Mouse (Mus musculus) thymus, adult 2 months (tissue): ENCODE measurements at regions not wholly inside any gene's neighbourhood (a gene's known extent, or its start where the extent isn't known, plus 50 kb on each side); places are given as distances from the start of the nearest gene placed in this dataset.

Experiments
- CTCF ChIP-seq: fragments of 200-500 bp; IDR thresholded peaks from 2 replicates; pipeline ENCODE4 v1.5.1; 2012; ENCODE audit warnings: mild to moderate bottlenecking, control low read depth, low read length, moderate library complexity, borderline replicate concordance; ENCODE audit not compliant: control insufficient read depth, poor library complexity, insufficient read depth; ENCODE audit errors: extremely low read depth
- POLR2A ChIP-seq: fragments of 200-500 bp; IDR thresholded peaks from 2 replicates; pipeline ENCODE4 v1.6.1; 2012; ENCODE audit warnings: mild to moderate bottlenecking, low read length, control low read depth, moderate library complexity; ENCODE audit not compliant: control insufficient read depth, poor library complexity, insufficient read depth; ENCODE audit errors: extremely low read depth

DNA sequence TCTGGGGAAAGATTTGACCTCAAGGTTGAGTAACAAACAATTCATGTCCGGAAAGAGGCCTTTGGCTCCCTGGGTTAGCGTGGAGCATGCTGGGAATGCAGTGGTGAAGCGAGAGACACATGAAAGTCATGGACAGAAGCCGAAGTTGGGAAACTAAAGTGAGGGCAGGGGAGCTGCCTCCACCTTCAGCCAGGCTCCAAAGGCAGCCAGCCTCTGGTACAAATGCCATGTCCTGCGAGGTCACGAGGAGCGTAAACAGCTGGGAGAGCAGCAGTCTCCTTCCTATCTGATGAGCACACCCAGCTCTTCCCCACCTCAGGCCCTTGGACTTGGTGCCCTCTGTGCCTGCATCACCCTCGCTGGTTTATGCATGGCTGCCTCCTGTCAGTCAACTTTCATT is 103.2 kb downstream of the Gm826 start:
- TF ChIP-seq POLR2A (no peak), CTCF (no peak)
